Mouse (Mus musculus) lung, adult 2 months (tissue): Measurements from ENCODE around the gene H2-Oa.

Source experiments
- CTCF ChIP-seq: fragments of 200-500 bp; IDR thresholded peaks from 2 replicates; pipeline ENCODE4 v1.5.1; 2011; ENCODE audit warnings: mild to moderate bottlenecking, low read length, control low read depth; ENCODE audit not compliant: insufficient read depth
- POLR2A ChIP-seq: fragments of 200-500 bp; IDR thresholded peaks from 2 replicates; pipeline ENCODE4 v1.6.1; 2011; ENCODE audit warnings: low read depth, mild to moderate bottlenecking, control low read depth, low read length, borderline replicate concordance; ENCODE audit errors: extremely low read depth

DNA sequence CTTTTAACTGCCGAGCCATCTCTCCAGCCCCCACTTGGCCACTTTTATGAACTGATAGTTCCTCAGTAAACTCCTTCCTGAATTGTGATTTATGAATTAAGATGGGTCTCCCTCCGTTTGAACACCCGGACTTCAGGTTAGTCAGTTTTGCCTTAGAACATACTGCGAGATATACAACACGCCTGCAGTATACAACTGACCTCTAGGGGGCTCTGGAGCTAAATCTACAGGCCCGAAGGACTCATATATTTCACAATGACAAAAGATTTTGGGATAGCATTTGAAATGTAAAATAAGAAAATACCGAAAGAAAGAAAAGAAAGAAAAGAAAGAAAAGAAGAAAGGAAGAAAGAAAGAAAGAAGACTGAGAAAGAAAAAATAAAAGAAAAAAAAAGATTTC lies 16.9 kb upstream of the H2-Oa start:
- TF ChIP-seq POLR2A, result no peak
- TF ChIP-seq CTCF, result no peak
